8 mouse cellular contexts compared by ENCODE assay signal in genomic region chr16:5881820-5882219, GRCm38 (mm10). TPM values are rescaled to one million over a fixed set of nuclear protein-coding genes. Genes with fewer than 3 reads are reported as not detected.
A peak's percentile ranks its signal among the peaks of the same experiment; 100 is the strongest.
DNase-seq lines count a peak whose midpoint lies in the region; ATAC-seq and TF ChIP-seq lines count a peak whose summit lies in the region.

No protein-coding gene starts in this region.

- intact Hi-C loops in left cerebral cortex, postnatal 36 days (cut with DNase I) = loop anchor here (5.0 to 10.0 kb wide), 2 partner anchors 135 to 603 kb away; no protein-coding TSS in a partner anchor

- H3K4me3 ChIP-seq in midbrain, embryonic 12.5 days = no peak overlapping the region
- no peak overlapping the region for H3K4me3 ChIP-seq in midbrain, embryonic 16.5 days (ENCODE audit: low read depth, low read length)
- H3K4me3 ChIP-seq in hindbrain, postnatal 0 days (ENCODE audit: low read length) = no peak overlapping the region
- no peak overlapping the region for H3K4me3 ChIP-seq in neural tube, embryonic 11.5 days (ENCODE audit: low read depth, low read length)

- WGBS in midbrain, embryonic 12.5 days = 0% methylated on average over 4 of the region's 4 CpGs
- WGBS in midbrain, embryonic 16.5 days = under 1% methylated on average over 4 of the region's 4 CpGs
- 2% methylated on average over 4 of the region's 4 CpGs for WGBS in hindbrain, postnatal 0 days
- WGBS in neural tube, embryonic 11.5 days = 0% methylated on average over 4 of the region's 4 CpGs

- H3K27ac ChIP-seq in midbrain, embryonic 12.5 days (replicated peaks) = no peak overlapping the region
- no peak overlapping the region for H3K27ac ChIP-seq in midbrain, embryonic 16.5 days (ENCODE audit: low read length)
- H3K27ac ChIP-seq in hindbrain, postnatal 0 days = no peak overlapping the region
- H3K27ac ChIP-seq in neural tube, embryonic 11.5 days (ENCODE audit: low read depth, low read length) = no peak overlapping the region

- peak; percentile 62 to 71 for DNase-seq in adrenal gland, adult 18-20 months (ENCODE audit: low spot score in 2 of 2)
- DNase-seq in hindbrain, postnatal 0 days (ENCODE audit: low spot score) = peak; percentile 85
- peak; percentile 27 to 49 for DNase-seq in left cerebral cortex, postnatal 36 days (ENCODE audit: low spot score in 2 of 2)
- peak; percentile 83 for DNase-seq in neural tube, embryonic 11.5 days (ENCODE audit: low spot score)

- peaks cover 30% of the 10 kb centered on the region for H3K27me3 ChIP-seq in midbrain, embryonic 12.5 days
- peaks cover 3% of the 10 kb centered on the region; the same call in 1 of the 2 replicates for H3K27me3 ChIP-seq in midbrain, embryonic 16.5 days (ENCODE audit: control insufficient read depth, insufficient read depth, low read depth, low read length)
- peaks cover 4% of the 10 kb centered on the region; the same call in 1 of the 2 replicates for H3K27me3 ChIP-seq in hindbrain, postnatal 0 days (ENCODE audit: insufficient read depth, low read length)
- H3K27me3 ChIP-seq in neural tube, embryonic 11.5 days (ENCODE audit: control insufficient read depth, insufficient read depth, low read length) = peaks cover 25% of the 10 kb centered on the region

- no peak overlapping the region for H3K9ac ChIP-seq in midbrain, embryonic 12.5 days (replicated peaks)
- H3K9ac ChIP-seq in midbrain, embryonic 16.5 days (ENCODE audit: low read depth, low read length) = no peak overlapping the region
- H3K9ac ChIP-seq in hindbrain, postnatal 0 days (replicated peaks; ENCODE audit: low read length) = no peak overlapping the region
- no peak overlapping the region for H3K9ac ChIP-seq in neural tube, embryonic 11.5 days (ENCODE audit: low read length)

- H3K4me2 ChIP-seq in midbrain, embryonic 12.5 days (replicated peaks) = no peak overlapping the region
- no peak overlapping the region for H3K4me2 ChIP-seq in midbrain, embryonic 16.5 days (ENCODE audit: low read length)
- H3K4me2 ChIP-seq in hindbrain, postnatal 0 days (ENCODE audit: low read depth, low read length) = no peak overlapping the region
- H3K4me2 ChIP-seq in neural tube, embryonic 11.5 days (ENCODE audit: low read depth) = no peak overlapping the region

- no peaks in the 10 kb centered on the region for H3K9me3 ChIP-seq in midbrain, embryonic 12.5 days
- no peaks in the 10 kb centered on the region for H3K9me3 ChIP-seq in midbrain, embryonic 16.5 days (replicated peaks; ENCODE audit: control insufficient read depth, low read length, poor library complexity, severe bottlenecking)
- H3K9me3 ChIP-seq in hindbrain, postnatal 0 days (ENCODE audit: low read length) = no peaks in the 10 kb centered on the region
- no peaks in the 10 kb centered on the region for H3K9me3 ChIP-seq in neural tube, embryonic 11.5 days (ENCODE audit: control insufficient read depth, low read length)

- ATAC-seq in midbrain, embryonic 12.5 days (ENCODE audit: low FRiP score, low read depth) = 0 out of 2 replicates have a peak, but pooled peaks have one; percentile 2
- ATAC-seq in midbrain, embryonic 16.5 days = no peak
- ATAC-seq in common myeloid progenitor, adult 5-6 weeks (replicated peaks; ENCODE audit: low read depth, poor library complexity, severe bottlenecking) = peak; percentile 94
- peak; percentile 44; the same call in 1 of the 2 replicates for ATAC-seq in hindbrain, postnatal 0 days
- no peak for ATAC-seq in neural tube, embryonic 11.5 days (ENCODE audit: insufficient read depth, low FRiP score, low TSS enrichment)
- ATAC-seq in activated CD4-positive, CD25-positive, alpha-beta regulatory T cell, adult 4 months = no peak

- peak; percentile 84 for TF ChIP-seq CTCF in hindbrain, postnatal 0 days (IDR thresholded peaks at IDR 0.05; ENCODE audit: low read depth)

- 0 out of 2 replicates have a peak, but pooled peaks cover 7% of the 10 kb centered on the region for H3K4me1 ChIP-seq in midbrain, embryonic 12.5 days
- peaks cover 2% of the 10 kb centered on the region; the same call in 1 of the 2 replicates for H3K4me1 ChIP-seq in midbrain, embryonic 16.5 days (ENCODE audit: control insufficient read depth, insufficient read depth, low read length)
- 0 out of 2 replicates have a peak, but pooled peaks cover 4% of the 10 kb centered on the region for H3K4me1 ChIP-seq in hindbrain, postnatal 0 days (ENCODE audit: insufficient read depth, low read length)
- no peaks in the 10 kb centered on the region for H3K4me1 ChIP-seq in neural tube, embryonic 11.5 days (ENCODE audit: control insufficient read depth, insufficient read depth, low read length)

- no peaks in the 10 kb centered on the region for H3K36me3 ChIP-seq in midbrain, embryonic 12.5 days
- H3K36me3 ChIP-seq in midbrain, embryonic 16.5 days (ENCODE audit: control insufficient read depth, insufficient read depth, low read length) = no peaks in the 10 kb centered on the region
- no peaks in the 10 kb centered on the region for H3K36me3 ChIP-seq in hindbrain, postnatal 0 days (ENCODE audit: insufficient read depth, low read length)
- H3K36me3 ChIP-seq in neural tube, embryonic 11.5 days (ENCODE audit: control insufficient read depth, insufficient read depth, low read length) = no peaks in the 10 kb centered on the region

RNA-seq across cellular contexts. Expression of gene Rbfox1, which starts 3.3 kb away (rescaled TPM):
- 29.2 and 32.9 TPM in 2 replicates for polyA plus RNA-seq in midbrain, embryonic 12.5 days (2016; fragmentation: Nextera tagmentation; extraction: Ambion mirVana)
- 214 and 259 TPM in 2 replicates for polyA plus RNA-seq in midbrain, embryonic 16.5 days (2015; fragmentation: Nextera tagmentation; extraction: Ambion mirVana)
- total RNA-seq in adrenal gland, adult 18-20 months (2021) = 1 to 10 TPM in 1 of 2 experiments, under 1 TPM in 1; 0.96 to 1.5 TPM
- total RNA-seq in common myeloid progenitor, adult 5-6 weeks (2017) = not detected in 2 replicates
- total RNA-seq in hindbrain, postnatal 0 days (2014; rRNA removed) = 142 and 158 TPM in 2 replicates
- polyA plus RNA-seq in hindbrain, postnatal 0 days (2015; fragmentation: Nextera tagmentation; extraction: Ambion mirVana) = 179 and 204 TPM in 2 replicates
- 100 to 1,000 TPM; 323 to 338 TPM for total RNA-seq in left cerebral cortex, postnatal 36 days (2021)
- polyA plus RNA-seq in neural tube, embryonic 11.5 days (2014; fragmentation: Nextera tagmentation; extraction: Ambion mirVana) = 25.7 and 32.9 TPM in 2 replicates
- not detected for polyA plus RNA-seq in activated CD4-positive, CD25-positive, alpha-beta regulatory T cell, adult 4 months (2017; shearing (Covaris generic))

Comparison
In these comparisons a context has a peak if more than half of its experiments do, and no peak if none do; other contexts are left out.
1. ATAC-seq: peak in midbrain, embryonic 12.5 days (single experiment), common myeloid progenitor, adult 5-6 weeks (single experiment) and hindbrain, postnatal 0 days (single experiment); none in midbrain, embryonic 16.5 days (single experiment), neural tube, embryonic 11.5 days (single experiment) and activated CD4-positive, CD25-positive, alpha-beta regulatory T cell, adult 4 months (single experiment).
2. RNA of gene Rbfox1, which starts 3.3 kb away (polyA plus RNA-seq): 214 to 259 TPM in midbrain, embryonic 16.5 days, 179 to 204 TPM in hindbrain, postnatal 0 days, 29.2 to 32.9 TPM in midbrain, embryonic 12.5 days and 25.7 to 32.9 TPM in neural tube, embryonic 11.5 days; not detected in activated CD4-positive, CD25-positive, alpha-beta regulatory T cell, adult 4 months; every median in the first group is over 10 times any median in the second.
3. Peak in every context shown above with its lines, with median percentiles within 50 percentile points of each other: DNase-seq.